Mouse (Mus musculus) lung, adult 2 months (tissue): ENCODE data around the gene Cbln3.

Source experiments
- CTCF ChIP-seq: fragments of 200-500 bp; IDR thresholded peaks from 2 replicates; pipeline ENCODE4 v1.5.1; 2011; ENCODE audit warnings: mild to moderate bottlenecking, low read length, control low read depth; ENCODE audit not compliant: insufficient read depth
- POLR2A ChIP-seq: fragments of 200-500 bp; IDR thresholded peaks from 2 replicates; pipeline ENCODE4 v1.6.1; 2011; ENCODE audit warnings: low read depth, mild to moderate bottlenecking, control low read depth, low read length, borderline replicate concordance; ENCODE audit errors: extremely low read depth

- no peak for TF ChIP-seq CTCF
- no peak for TF ChIP-seq POLR2A
These were observed 11.6 kb downstream of the Cbln3 start for GRCm38 (mm10) chr14:55872551-55872950.
